Mouse (Mus musculus) olfactory bulb, adult 2 months (tissue): Measurements from ENCODE around the gene B230219D22Rik.

Experiments used
- CTCF ChIP-seq: fragments of 200-500 bp; IDR thresholded peaks from 2 replicates; pipeline ENCODE4 v1.5.1; 2012; ENCODE audit warnings: low read depth, mild to moderate bottlenecking, low read length, moderate library complexity; ENCODE audit not compliant: insufficient read depth
- POLR2A ChIP-seq: fragments of 200-500 bp; IDR thresholded peaks from 2 replicates; pipeline ENCODE4 v1.6.1; 2012; ENCODE audit warnings: mild to moderate bottlenecking, low read depth, low read length, moderate library complexity; ENCODE audit not compliant: insufficient read depth

GRCm38 (mm10) chr13:55694110-55694509 is 1.2 kb downstream of the B230219D22Rik start:
- TF ChIP-seq POLR2A (no peak), CTCF (no peak)
